Mouse (Mus musculus) heart, adult 2 months (tissue): ENCODE data around the gene Pax7.

Source experiments
- CTCF ChIP-seq: fragments of 200-600 bp; IDR thresholded peaks from 2 replicates; pipeline ENCODE4 v1.8.1; 2022; ENCODE audit warnings: antibody characterized with exemption, mild to moderate bottlenecking, moderate library complexity
- EP300 ChIP-seq: fragments of 200-500 bp; IDR thresholded peaks from 2 replicates; pipeline ENCODE4 v1.6.1; 2011; ENCODE audit warnings: low read depth, low read length, control low read depth; ENCODE audit not compliant: insufficient read depth
- POLR2A ChIP-seq: fragments of 200-500 bp; IDR thresholded peaks from 2 replicates; pipeline ENCODE4 v1.6.1; 2011; ENCODE audit warnings: mild to moderate bottlenecking, low read depth, low read length, control low read depth; ENCODE audit not compliant: insufficient read depth

GRCm38 (mm10) chr4:139878443-139878842 is 45.1 kb upstream of the Pax7 start:
- peak; percentile 21; the same call in 1 of the 2 replicates for TF ChIP-seq CTCF
- TF ChIP-seq POLR2A, result no peak
- TF ChIP-seq EP300, result no peak
